ENCODE assay signal across 8 mouse cellular contexts in the genomic region with DNA sequence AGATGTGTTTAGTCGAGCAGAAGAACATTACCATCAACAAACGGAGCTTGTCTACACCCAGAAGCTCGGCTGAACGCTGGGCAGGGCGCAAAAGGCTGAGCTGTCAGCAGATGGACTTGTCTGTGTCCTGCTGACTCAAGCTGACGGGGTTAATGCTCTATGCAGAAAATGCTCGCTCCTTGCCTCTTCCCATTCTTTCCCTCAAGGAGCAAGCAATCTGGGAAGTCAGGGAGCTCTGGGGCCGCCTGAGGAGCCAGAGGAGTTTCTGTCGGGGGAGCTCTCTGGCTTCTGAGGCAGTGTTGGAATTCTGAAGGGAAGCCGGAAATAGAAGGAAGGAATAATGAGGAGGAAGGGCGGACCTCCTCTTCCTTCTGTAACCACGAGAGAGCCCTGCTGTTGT.
DNase-seq lines count a peak whose midpoint lies in the region; ATAC-seq and TF ChIP-seq lines count a peak whose summit lies in the region.

No protein-coding gene starts in this region.

- no peaks in the 10 kb centered on the region for H3K9me3 ChIP-seq in lung, embryonic 15.5 days
- no peaks in the 10 kb centered on the region for H3K9me3 ChIP-seq in hindbrain, embryonic 14.5 days (ENCODE audit: control insufficient read depth, low read length)
- H3K9me3 ChIP-seq in limb, embryonic 13.5 days, result no peaks in the 10 kb centered on the region

- no peaks in the 10 kb centered on the region for H3K27me3 ChIP-seq in lung, embryonic 15.5 days
- no peaks in the 10 kb centered on the region for H3K27me3 ChIP-seq in hindbrain, embryonic 14.5 days (ENCODE audit: control insufficient read depth, insufficient read depth, low read length)
- no peaks in the 10 kb centered on the region for H3K27me3 ChIP-seq in limb, embryonic 13.5 days

- DNase-seq in lung, adult 2 months, result no peak
- peak; percentile 10 for DNase-seq in fibroblast of lung, adult 2 months (ENCODE audit: low read depth)
- DNase-seq in hindbrain, embryonic 14.5 days (ENCODE audit: low spot score), result no peak
- DNase-seq in right cerebral cortex, postnatal 4 days, result peak; percentile 25
- no peak for DNase-seq in T-cell, adult 2 months (ENCODE audit: low spot score)
- no peak for DNase-seq in spleen, adult 12 weeks (ENCODE audit: low spot score)

- no peak for ATAC-seq in lung, embryonic 15.5 days (ENCODE audit: borderline replicate concordance, extremely low read depth, low FRiP score, low TSS enrichment)
- ATAC-seq in hindbrain, embryonic 14.5 days (ENCODE audit: low FRiP score), result peak; percentile 62; the same call in 1 of the 2 replicates
- no peak for ATAC-seq in limb, embryonic 13.5 days (ENCODE audit: low FRiP score, low read depth)

- 22% methylated on average over 12 of the region's 12 CpGs for WGBS in lung, embryonic 15.5 days
- 21% methylated on average over 12 of the region's 12 CpGs for WGBS in lung, adult 2 months
- 21% methylated on average over 12 of the region's 12 CpGs for WGBS in hindbrain, embryonic 14.5 days
- 28% methylated on average over 12 of the region's 12 CpGs for WGBS in limb, embryonic 13.5 days

- no peaks in the 10 kb centered on the region for H3K4me1 ChIP-seq in lung, embryonic 15.5 days
- H3K4me1 ChIP-seq in lung, adult 2 months (ENCODE audit: control insufficient read depth, insufficient read depth, low read length), result no peaks in the 10 kb centered on the region
- H3K4me1 ChIP-seq in hindbrain, embryonic 14.5 days (replicated peaks; ENCODE audit: control insufficient read depth, insufficient read depth, low read length), result no peaks in the 10 kb centered on the region
- peaks cover 7% of the 10 kb centered on the region; the same call in 1 of the 2 replicates for H3K4me1 ChIP-seq in limb, embryonic 13.5 days

- no peak overlapping the region for H3K9ac ChIP-seq in lung, embryonic 15.5 days
- H3K9ac ChIP-seq in hindbrain, embryonic 14.5 days, result no peak overlapping the region
- H3K9ac ChIP-seq in limb, embryonic 13.5 days, result no peak overlapping the region; the same call in 1 of the 2 replicates

- peak overlapping the region; percentile 38 for H3K4me2 ChIP-seq in lung, embryonic 15.5 days
- H3K4me2 ChIP-seq in hindbrain, embryonic 14.5 days (replicated peaks), result peak overlapping the region; percentile 30; the same call in 1 of the 2 replicates
- H3K4me2 ChIP-seq in limb, embryonic 13.5 days (replicated peaks), result peak overlapping the region; percentile 48

- no peak overlapping the region for H3K4me3 ChIP-seq in lung, embryonic 15.5 days
- no peak overlapping the region for H3K4me3 ChIP-seq in lung, adult 2 months (replicated peaks; ENCODE audit: extremely low read depth, low read depth, low read length)
- H3K4me3 ChIP-seq in hindbrain, embryonic 14.5 days (replicated peaks; ENCODE audit: low read length), result no peak overlapping the region
- peak overlapping the region; percentile 10; the same call in 1 of the 2 replicates for H3K4me3 ChIP-seq in limb, embryonic 13.5 days

- no peak for TF ChIP-seq POLR2A in lung, adult 2 months (IDR thresholded peaks at IDR 0.05; ENCODE audit: borderline replicate concordance, extremely low read depth, low read depth, low read length)

- no peak for TF ChIP-seq CTCF in lung, adult 2 months (IDR thresholded peaks at IDR 0.05; ENCODE audit: insufficient read depth, low read length)

- H3K27ac ChIP-seq in lung, embryonic 15.5 days, result 0 out of 2 replicates have a peak overlapping the region, but pooled peaks have one; percentile 45
- no peak overlapping the region for H3K27ac ChIP-seq in hindbrain, embryonic 14.5 days
- H3K27ac ChIP-seq in limb, embryonic 13.5 days, result no peak overlapping the region

- H3K36me3 ChIP-seq in lung, embryonic 15.5 days, result no peaks in the 10 kb centered on the region
- H3K36me3 ChIP-seq in hindbrain, embryonic 14.5 days (replicated peaks; ENCODE audit: control insufficient read depth, insufficient read depth), result no peaks in the 10 kb centered on the region
- no peaks in the 10 kb centered on the region for H3K36me3 ChIP-seq in limb, embryonic 13.5 days

Comparison
In these comparisons a context has a peak if more than half of its experiments do, and no peak if none do; other contexts are left out.
1. DNase-seq: peak in fibroblast of lung, adult 2 months (single experiment) and right cerebral cortex, postnatal 4 days (single experiment); none in lung, adult 2 months (single experiment), hindbrain, embryonic 14.5 days (single experiment), T-cell, adult 2 months (single experiment) and spleen, adult 12 weeks (single experiment).
2. Peak in every context shown above with its lines, with median percentiles within 50 percentile points of each other: H3K4me2 ChIP-seq.